Mouse (Mus musculus) gastrocnemius, postnatal 4 days (tissue): ENCODE measurements at regions not wholly inside any gene's neighbourhood (a gene's known extent, or its start where the extent isn't known, plus 50 kb on each side); places are given as distances from the start of the nearest gene placed in this dataset.
"Not testable (repeated sequence)": the region's sequence is repeated elsewhere in the genome, so short reads cannot be mapped to it uniquely, and the experiment has no call there.

Experiments
- DNase-seq, 2 experiments: peaks; one replicate each; pipeline ENCODE4 v3.0.0; 2021 to 2022; ENCODE audit warnings: low spot score in 2 of 2, mixed read lengths in 2 of 2

GRCm38 (mm10) chr4:23787417-23788204 is 708.6 kb upstream of the Mms22l start:
- no peak for DNase-seq

GRCm38 (mm10) chr4:23823516-23823915 is 672.7 kb upstream of the Mms22l start:
- DNase-seq = no peak

- DNase-seq = no peak
Observed at GRCm38 (mm10) chr4:23826885-23827284, 669.4 kb upstream of the Mms22l start.

GRCm38 (mm10) chr4:23832385-23833164 is 663.7 kb upstream of the Mms22l start:
- no peak for DNase-seq

- DNase-seq = no peak
Observed at GRCm38 (mm10) chr4:23843609-23844287, 652.5 kb upstream of the Mms22l start.

GRCm38 (mm10) chr4:23844288-23844971 is 651.8 kb upstream of the Mms22l start:
- no peak for DNase-seq

- DNase-seq = no peak
Observed at GRCm38 (mm10) chr4:23845263-23845662, 651.0 kb upstream of the Mms22l start.

GRCm38 (mm10) chr4:23850640-23851039 is 645.6 kb upstream of the Mms22l start:
- no peak for DNase-seq

GRCm38 (mm10) chr4:23862437-23862836 is 633.8 kb upstream of the Mms22l start:
- no peak for DNase-seq

- no peak for DNase-seq
Observed at GRCm38 (mm10) chr4:23880007-23880406, 616.2 kb upstream of the Mms22l start.

GRCm38 (mm10) chr4:23913396-23913795 is 582.9 kb upstream of the Mms22l start:
- no peak for DNase-seq

- no peak for DNase-seq
Observed at GRCm38 (mm10) chr4:23913822-23914221, 582.4 kb upstream of the Mms22l start.

- no peak for DNase-seq
Observed at GRCm38 (mm10) chr4:23914423-23914822, 581.8 kb upstream of the Mms22l start.

GRCm38 (mm10) chr4:23921520-23921919 is 574.7 kb upstream of the Mms22l start:
- no peak for DNase-seq

GRCm38 (mm10) chr4:23954140-23954539 is 542.1 kb upstream of the Mms22l start:
- DNase-seq = no peak

- not testable (repeated sequence) for DNase-seq
Observed at GRCm38 (mm10) chr4:23982193-23982592, 514.1 kb upstream of the Mms22l start.

- DNase-seq = no peak
Observed at GRCm38 (mm10) chr4:23982790-23983451, 513.3 kb upstream of the Mms22l start.

GRCm38 (mm10) chr4:23983452-23983805 is 512.8 kb upstream of the Mms22l start:
- DNase-seq = no peak

GRCm38 (mm10) chr4:23984005-23984404 is 512.2 kb upstream of the Mms22l start:
- DNase-seq = no peak

GRCm38 (mm10) chr4:23985956-23986355 is 510.3 kb upstream of the Mms22l start:
- DNase-seq = no peak

- DNase-seq = no peak
Observed at GRCm38 (mm10) chr4:23993823-23994222, 502.4 kb upstream of the Mms22l start.
